Comparison of ENCODE assay signal across 16 mouse cellular contexts in the genomic region with DNA sequence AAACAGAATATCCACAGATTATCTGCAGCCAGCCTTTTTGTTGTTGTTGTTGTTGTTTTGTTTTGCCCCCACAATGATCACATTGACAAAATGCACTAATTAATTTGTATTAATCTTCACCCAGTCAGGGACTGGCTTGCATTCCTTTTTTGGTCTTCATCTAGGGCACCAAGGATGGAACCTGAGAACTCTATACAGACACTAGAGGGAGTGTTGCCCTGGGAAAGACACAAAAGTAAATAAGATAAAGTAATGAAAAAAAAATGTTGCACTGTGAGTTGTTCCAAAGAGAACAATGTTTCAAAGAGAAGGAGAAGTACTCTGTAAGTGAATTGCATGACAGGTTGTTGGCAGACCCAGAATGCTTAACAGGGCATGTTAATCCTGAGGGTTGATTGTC. TPM values are rescaled to one million over a fixed set of nuclear protein-coding genes. Genes with fewer than 3 reads are reported as not detected.
"Had no signal": no experiment of that assay in that cellular context is flagged by ENCODE, and none has a peak within 500 bp of the region (broad histone marks: within the 10 kb centered on the region; RNA-seq: fewer than 3 reads in every experiment).

No protein-coding gene starts in this region.

- H3K9ac ChIP-seq: limb, embryonic 12.5 days; liver, embryonic 13.5 days; liver, postnatal 0 days; lung, embryonic 15.5 days; neural tube, embryonic 12.5 days had no signal

- DNase-seq: kidney, adult 2 months; kidney, postnatal 36 days; liver; liver, embryonic 13.5 days; liver, postnatal 0 days; lung, postnatal 14 days; thymus, adult 18-20 months; thymus, postnatal 14 days had no signal

- H3K9me3 ChIP-seq: limb, embryonic 12.5 days; liver, embryonic 13.5 days; lung, embryonic 15.5 days had no signal

- H3K27ac ChIP-seq: limb, embryonic 12.5 days; liver, embryonic 13.5 days; lung, embryonic 15.5 days; macrophage; neural tube, embryonic 12.5 days had no signal

- ATAC-seq: liver, postnatal 0 days had no signal

- H3K4me1 ChIP-seq: liver, embryonic 13.5 days; lung, embryonic 15.5 days; megakaryocyte, embryonic 14.5 days; neural tube, embryonic 12.5 days had no signal

- H3K36me3 ChIP-seq: limb, embryonic 12.5 days; liver, embryonic 13.5 days; lung, embryonic 15.5 days; neural tube, embryonic 12.5 days had no signal

- H3K4me2 ChIP-seq: limb, embryonic 12.5 days; liver, embryonic 13.5 days; lung, embryonic 15.5 days; midbrain, embryonic 11.5 days; neural tube, embryonic 12.5 days had no signal

- H3K4me3 ChIP-seq: limb, embryonic 12.5 days; liver, embryonic 13.5 days; lung, embryonic 15.5 days; megakaryocyte, embryonic 14.5 days; neural tube, embryonic 12.5 days had no signal

- H3K27me3 ChIP-seq: limb, embryonic 12.5 days; liver, embryonic 13.5 days; lung, embryonic 15.5 days; megakaryocyte, embryonic 14.5 days; neural tube, embryonic 12.5 days had no signal

RNA-seq across cellular contexts. Expression of a gene that starts 9.6 kb away (rescaled TPM):
- total RNA-seq: monocyte, adult 5-6 weeks; neutrophil, adult 5-6 weeks had no signal
- polyA plus RNA-seq: macrophage had no signal
